Mouse (Mus musculus) forebrain, embryonic 15.5 days (tissue): ENCODE measurements around the gene Sbk1. TPM values are rescaled to one million over a fixed set of nuclear protein-coding genes. Genes with fewer than 3 reads are reported as not detected.

Experiments used
- ATAC-seq: fragments of 200-750 bp; cut with Nextera tagmentation; replicated peaks from 2 replicates; pipeline ENCODE4 v1.8.0; 2017; ENCODE audit warnings: mild to moderate bottlenecking, moderate TSS enrichment, moderate library complexity
- H3K27ac ChIP-seq: fragments of 300-500 bp; sonication (generic); replicated peaks from 2 replicates; pipeline ENCODE4 v1.5.1; 2015; ENCODE audit warnings: mild to moderate bottlenecking, inconsistent platforms
- H3K27me3 ChIP-seq: fragments of 300-500 bp; sonication (generic); 2 replicates; pipeline ENCODE4 v1.6.1; 2015; ENCODE audit warnings: inconsistent platforms
- H3K36me3 ChIP-seq: fragments of 300-500 bp; sonication (generic); 2 replicates; pipeline ENCODE4 v1.6.1; 2015; ENCODE audit warnings: mild to moderate bottlenecking, inconsistent platforms
- H3K4me1 ChIP-seq: fragments of 300-500 bp; sonication (generic); 2 replicates; pipeline ENCODE4 v1.6.1; 2015; ENCODE audit warnings: inconsistent platforms
- H3K4me2 ChIP-seq: fragments of 300-500 bp; sonication (generic); replicated peaks from 2 replicates; pipeline ENCODE4 v1.6.1; 2015; ENCODE audit warnings: mild to moderate bottlenecking, inconsistent platforms
- H3K4me3 ChIP-seq: fragments of 300-500 bp; sonication (generic); 2 replicates; pipeline ENCODE4 v1.5.1; 2015; ENCODE audit warnings: mild to moderate bottlenecking, inconsistent platforms
- H3K9ac ChIP-seq: fragments of 300-500 bp; sonication (generic); replicated peaks from 2 replicates; pipeline ENCODE4 v1.6.1; 2015; ENCODE audit warnings: mild to moderate bottlenecking, inconsistent platforms
- H3K9me3 ChIP-seq: fragments of 300-500 bp; sonication (generic); 2 replicates; pipeline ENCODE4 v1.6.1; 2016; ENCODE audit warnings: inconsistent platforms
- WGBS: fragments of 180-500 bp; shearing (Covaris S2); methylation state at CpG from one replicate; pipeline ENCODE4 v1.1.7; 2015; ENCODE audit warnings: mixed read lengths; 5-methylcytosine and 5-hydroxymethylcytosine counted together
- polyA plus RNA-seq: library from polyadenylated mRNA; unstranded; fragments of >200 nt; fragmentation: Nextera tagmentation; extraction: Ambion mirVana; gene quantifications from 2 replicates; pipeline ENCODE4 v1.2.1, GENCODE M21; 2015

The Sbk1 gene
- polyA plus RNA-seq, 1 experiment from 2014 or later = 336 TPM

DNA sequence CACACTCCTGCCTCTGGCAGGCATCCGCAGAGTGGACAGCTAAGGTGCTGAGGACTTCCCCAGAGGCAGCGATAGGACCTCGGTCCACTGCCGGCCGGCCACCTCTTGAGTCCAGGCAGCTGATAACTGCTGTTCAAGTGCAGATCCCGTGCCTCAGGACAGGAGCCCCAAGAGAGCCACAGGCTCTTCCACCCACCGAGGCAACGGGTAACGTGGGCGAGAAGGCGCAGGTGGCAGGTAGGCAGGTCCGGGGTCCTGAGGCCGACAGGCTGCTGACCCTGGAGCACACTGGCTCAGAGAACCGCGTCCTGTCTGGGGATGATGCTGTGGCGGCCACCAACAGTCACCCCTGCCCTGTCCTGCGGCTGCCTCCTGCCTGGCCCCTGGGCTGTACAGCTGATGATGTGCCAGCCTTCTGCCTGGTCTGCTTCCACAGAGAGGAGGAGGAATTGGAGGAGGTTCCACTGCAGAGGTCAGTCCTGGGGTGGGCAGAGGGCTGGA lies 23.7 kb upstream of the Sbk1 start:
- Histone ChIP-seq H3K9ac (0 out of 2 replicates have a peak overlapping the region, but pooled peaks have one; percentile 19), H3K4me1 (peaks cover 6% of the 10 kb centered on the region), H3K4me2 (0 out of 2 replicates have a peak overlapping the region, but pooled peaks have one; percentile 5), H3K36me3 (no peaks in the 10 kb centered on the region), H3K27ac (no peak overlapping the region), H3K27me3 (no peaks in the 10 kb centered on the region), H3K9me3 (no peaks in the 10 kb centered on the region), H3K4me3 (no peak overlapping the region)
- WGBS = 40% methylated on average over 17 of the region's 17 CpGs
- no peak for ATAC-seq

DNA sequence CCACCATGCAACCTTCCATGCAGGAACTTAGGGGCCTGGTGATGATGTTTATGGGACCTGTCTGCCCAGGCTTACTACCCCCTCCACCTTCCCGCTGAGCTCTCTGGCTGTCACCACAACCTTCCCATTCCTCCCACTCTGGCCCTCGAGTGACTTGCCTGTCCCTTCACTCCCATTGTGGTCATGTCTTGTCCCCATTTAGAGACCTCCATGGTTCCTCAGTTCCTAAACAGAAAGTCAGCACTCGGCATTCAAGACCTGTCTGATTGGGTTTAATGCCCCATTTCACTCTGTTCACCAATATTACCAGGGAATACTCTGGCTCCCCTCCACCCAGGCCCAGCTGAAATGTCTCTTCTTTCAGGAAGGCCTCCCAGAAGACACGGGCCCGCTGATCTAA lies 23.3 kb upstream of the Sbk1 start:
- Histone ChIP-seq H3K36me3 (no peaks in the 10 kb centered on the region), H3K9me3 (no peaks in the 10 kb centered on the region), H3K27me3 (no peaks in the 10 kb centered on the region), H3K4me1 (peaks cover 6% of the 10 kb centered on the region), H3K4me3 (no peak overlapping the region), H3K27ac (no peak overlapping the region), H3K9ac (no peak overlapping the region), H3K4me2 (no peak overlapping the region)
- ATAC-seq = no peak
- WGBS = 76% methylated on average over 5 of the region's 5 CpGs

DNA sequence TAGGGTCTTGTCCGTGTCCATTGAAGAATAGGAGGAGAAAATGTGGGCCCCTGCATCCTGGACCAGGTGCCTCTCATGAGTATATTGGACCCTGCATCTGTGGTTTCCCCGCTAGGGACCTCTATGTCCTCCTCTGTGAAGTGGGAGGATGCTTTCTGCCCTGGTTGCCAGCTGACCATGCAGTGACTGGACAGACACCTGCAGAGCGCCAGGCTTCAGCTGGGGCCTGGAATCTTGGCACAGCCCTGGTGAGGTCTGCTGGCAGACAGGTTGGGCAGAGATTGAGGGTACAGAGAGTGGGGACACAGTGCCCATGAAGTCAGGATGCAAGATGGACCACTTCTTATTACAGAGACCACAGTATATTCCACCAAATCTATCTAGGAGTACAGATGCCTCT lies 22.4 kb upstream of the Sbk1 start:
- H3K27ac ChIP-seq = no peak overlapping the region
- no peak overlapping the region for H3K4me2 ChIP-seq
- no peaks in the 10 kb centered on the region for H3K9me3 ChIP-seq
- no peak overlapping the region for H3K4me3 ChIP-seq
- no peaks in the 10 kb centered on the region for H3K36me3 ChIP-seq
- peaks cover 6% of the 10 kb centered on the region for H3K4me1 ChIP-seq
- WGBS = 92% methylated on average over 3 of the region's 3 CpGs
- H3K27me3 ChIP-seq = no peaks in the 10 kb centered on the region
- no peak overlapping the region for H3K9ac ChIP-seq
- no peak for ATAC-seq

DNA sequence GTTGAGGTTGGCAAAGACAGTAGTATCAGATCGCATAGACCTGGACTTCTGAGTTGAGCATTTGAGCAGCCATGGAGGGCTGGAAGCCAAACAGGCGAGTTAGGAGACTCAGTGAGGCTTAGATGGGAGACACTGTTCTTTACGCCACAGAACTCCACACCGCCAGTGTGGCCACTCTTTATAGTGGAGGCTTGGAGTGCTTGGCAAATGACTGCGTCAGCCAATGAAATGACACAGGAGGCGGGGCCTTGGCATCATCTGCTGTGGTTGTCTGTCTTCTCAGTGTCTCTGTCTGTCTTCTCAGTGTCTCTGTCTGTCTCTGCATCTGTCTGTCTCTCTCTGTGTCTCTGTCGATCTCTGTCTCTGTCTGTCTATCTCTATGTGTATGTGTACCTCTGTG lies 21.9 kb upstream of the Sbk1 start:
- no peaks in the 10 kb centered on the region for H3K9me3 ChIP-seq
- H3K4me3 ChIP-seq = no peak overlapping the region
- H3K9ac ChIP-seq = no peak overlapping the region
- WGBS = 79% methylated on average over 7 of the region's 7 CpGs
- H3K4me2 ChIP-seq = no peak overlapping the region
- no peak for ATAC-seq
- H3K36me3 ChIP-seq = no peaks in the 10 kb centered on the region
- H3K27ac ChIP-seq = no peak overlapping the region
- peaks cover 6% of the 10 kb centered on the region for H3K4me1 ChIP-seq
- no peaks in the 10 kb centered on the region for H3K27me3 ChIP-seq

DNA sequence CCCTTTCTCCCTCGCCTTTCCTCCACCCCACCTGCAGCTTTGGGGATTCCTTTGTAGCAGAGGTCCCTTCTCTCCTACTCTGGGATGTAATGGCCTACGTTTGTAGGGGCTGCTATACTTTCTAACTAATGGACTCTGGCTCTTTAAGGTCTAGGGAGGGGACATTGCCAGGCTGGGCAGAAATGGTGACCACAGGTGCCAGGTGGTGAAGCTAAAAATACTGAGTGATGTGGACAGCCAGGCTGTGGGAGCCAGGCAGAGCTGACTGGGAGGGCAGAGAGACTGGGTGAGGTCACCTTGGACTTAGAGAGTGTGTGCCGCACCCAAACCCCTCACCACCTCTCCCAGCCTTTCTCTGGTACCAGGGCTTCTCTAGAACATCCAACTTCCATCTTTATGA lies 20.7 kb upstream of the Sbk1 start:
- 59% methylated on average over 3 of the region's 3 CpGs for WGBS
- ATAC-seq = no peak
- Histone ChIP-seq H3K9me3 (no peaks in the 10 kb centered on the region), H3K27me3 (no peaks in the 10 kb centered on the region), H3K4me1 (peaks cover 6% of the 10 kb centered on the region), H3K9ac (no peak overlapping the region), H3K36me3 (no peaks in the 10 kb centered on the region), H3K4me3 (no peak overlapping the region), H3K27ac (no peak overlapping the region), H3K4me2 (no peak overlapping the region)

DNA sequence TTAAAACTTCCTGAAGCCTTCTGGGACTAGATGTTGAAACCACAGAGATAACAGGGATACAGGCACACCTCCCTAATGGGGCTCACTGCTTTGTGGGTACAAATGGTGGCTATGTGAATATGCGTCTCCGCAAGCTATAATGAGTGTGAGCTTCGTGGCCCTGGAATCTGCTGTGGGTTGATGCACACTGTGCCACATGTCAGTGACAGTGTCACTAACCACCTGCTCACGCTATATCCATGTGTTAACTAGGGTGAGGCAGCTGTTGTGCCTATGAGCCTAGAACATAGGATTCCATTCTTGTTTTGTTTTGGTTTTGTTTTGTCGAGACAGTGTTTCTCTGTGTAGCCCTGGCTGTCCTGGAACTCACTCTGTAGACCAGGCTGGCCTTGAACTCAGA lies 20.2 kb upstream of the Sbk1 start:
- WGBS = 92% methylated on average over 5 of the region's 5 CpGs
- Histone ChIP-seq H3K27me3 (no peaks in the 10 kb centered on the region), H3K9ac (no peak overlapping the region), H3K4me2 (no peak overlapping the region), H3K4me3 (no peak overlapping the region), H3K9me3 (no peaks in the 10 kb centered on the region), H3K36me3 (no peaks in the 10 kb centered on the region), H3K27ac (no peak overlapping the region), H3K4me1 (peaks cover 6% of the 10 kb centered on the region)
- no peak for ATAC-seq

DNA sequence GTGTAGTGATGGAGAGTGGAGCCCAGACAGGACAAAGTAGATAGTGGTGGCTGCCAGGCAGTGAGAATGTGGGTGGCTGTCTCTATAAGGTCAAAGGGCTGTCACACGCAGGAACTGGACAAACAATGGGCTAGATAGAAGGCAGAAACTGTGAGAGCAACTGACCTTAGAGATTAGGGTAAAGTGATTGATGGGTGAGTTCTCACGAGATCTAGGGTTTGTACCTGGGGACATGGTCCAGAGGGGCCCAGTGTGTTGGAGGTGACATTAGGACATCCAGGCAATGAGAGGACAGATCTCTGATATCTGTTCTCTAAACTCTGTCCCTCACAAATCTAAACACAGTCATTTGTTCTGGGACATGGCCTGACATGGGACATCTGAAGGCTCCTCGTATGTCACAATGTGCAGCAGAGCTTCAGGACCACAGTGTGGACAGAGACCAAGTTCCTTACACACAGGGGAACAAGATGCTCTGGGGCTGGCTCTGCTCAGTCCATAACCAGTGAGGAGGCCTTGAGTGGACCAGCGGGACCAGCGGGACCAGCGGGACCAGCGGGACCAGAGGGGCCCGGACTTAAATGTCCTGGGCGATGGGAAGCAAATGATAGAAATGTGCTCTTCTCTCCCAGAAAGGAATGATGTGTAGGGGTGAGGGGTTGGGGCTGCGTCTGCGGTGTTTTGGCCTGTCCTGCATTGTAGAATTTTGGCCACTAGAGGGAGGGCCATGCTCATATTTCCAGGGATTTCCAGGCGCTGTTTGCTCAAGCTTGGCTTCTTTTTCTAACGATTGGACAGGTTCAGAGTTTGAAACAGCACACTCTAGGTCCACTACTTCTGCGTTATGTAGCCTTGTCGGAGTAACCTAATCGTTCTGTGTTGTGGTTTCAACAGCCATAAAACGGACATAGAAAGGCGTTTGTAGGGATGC lies 11.9 kb upstream of the Sbk1 start:
- WGBS = 12% methylated on average over 18 of the region's 18 CpGs
- Histone ChIP-seq H3K9ac (no peak overlapping the region), H3K4me3 (no peak overlapping the region), H3K9me3 (no peaks in the 10 kb centered on the region), H3K4me2 (no peak overlapping the region), H3K36me3 (no peaks in the 10 kb centered on the region), H3K4me1 (peaks cover 18% of the 10 kb centered on the region), H3K27ac (no peak overlapping the region), H3K27me3 (peaks cover 11% of the 10 kb centered on the region; the same call in 1 of the 2 replicates)
- peak; percentile 51; the same call in 1 of the 2 replicates for ATAC-seq

DNA sequence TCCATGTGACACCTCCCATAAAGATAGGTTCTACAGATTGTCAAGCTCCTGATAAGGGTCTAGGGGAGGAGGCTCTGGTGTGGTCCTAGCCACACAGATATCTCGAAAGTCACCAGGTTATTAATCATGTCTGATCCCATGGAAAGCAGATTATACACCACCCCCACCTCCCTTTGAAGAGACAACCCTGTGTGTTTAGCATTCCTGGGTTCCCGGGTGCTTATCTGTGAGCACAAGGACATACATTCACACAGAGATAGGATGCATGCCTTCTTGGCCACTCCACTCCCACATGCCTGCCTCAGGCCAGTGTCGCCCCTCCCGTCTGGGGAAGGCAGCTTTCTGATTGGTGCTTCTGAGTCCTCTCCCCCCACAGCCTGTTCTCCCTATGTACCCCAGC lies 10.6 kb upstream of the Sbk1 start:
- no peak for ATAC-seq
- no peaks in the 10 kb centered on the region for H3K36me3 ChIP-seq
- peaks cover 31% of the 10 kb centered on the region for H3K4me1 ChIP-seq
- no peaks in the 10 kb centered on the region for H3K9me3 ChIP-seq
- peaks cover 11% of the 10 kb centered on the region; the same call in 1 of the 2 replicates for H3K27me3 ChIP-seq
- no peak overlapping the region for H3K27ac ChIP-seq
- no peak overlapping the region for H3K4me3 ChIP-seq
- H3K4me2 ChIP-seq = no peak overlapping the region
- no peak overlapping the region for H3K9ac ChIP-seq
- 85% methylated on average over 4 of the region's 4 CpGs for WGBS

DNA sequence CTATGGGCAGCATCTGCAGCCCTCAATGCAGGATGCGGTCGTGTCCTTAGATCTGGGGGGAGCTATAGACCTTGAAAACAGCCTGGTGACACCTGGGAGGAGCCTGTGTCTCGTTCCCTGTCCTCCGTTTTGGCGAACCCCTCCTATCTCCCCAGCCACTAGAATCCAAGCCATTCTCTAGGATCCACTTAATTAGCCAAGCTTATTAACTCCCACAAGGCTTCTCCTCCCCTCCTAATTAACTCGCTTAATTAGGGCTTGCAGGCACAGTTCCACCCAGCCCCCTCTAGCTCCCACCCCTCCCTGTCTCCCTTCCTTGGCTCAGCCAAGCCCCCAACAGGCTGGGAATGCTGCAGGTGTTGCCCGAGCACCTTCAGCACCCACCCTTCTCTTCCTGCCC lies 8.5 kb upstream of the Sbk1 start:
- no peak overlapping the region for H3K4me2 ChIP-seq
- ATAC-seq = peak; percentile 56
- WGBS = 2% methylated on average over 7 of the region's 7 CpGs

DNA sequence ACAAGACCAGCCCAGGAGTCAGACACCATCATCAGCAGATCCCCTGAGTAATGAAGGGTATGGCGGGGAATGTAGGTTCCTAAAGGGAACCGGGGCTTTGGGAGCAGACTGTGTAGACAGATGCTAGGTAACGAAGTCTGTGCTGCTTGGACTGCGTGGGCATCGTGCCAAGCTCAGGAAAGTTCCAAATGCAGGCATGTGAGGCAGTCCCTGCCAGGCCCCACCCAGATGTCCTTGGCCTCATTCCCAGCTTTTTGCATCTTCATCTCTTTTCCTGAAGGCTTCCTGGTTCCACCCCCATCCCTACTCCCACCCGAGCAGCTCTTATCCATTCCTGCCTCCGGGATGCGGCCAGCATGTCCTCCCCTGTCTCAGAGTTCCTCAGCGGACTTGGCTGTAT lies 6.5 kb upstream of the Sbk1 start:
- Histone ChIP-seq H3K27ac (peak overlapping the region; percentile 73), H3K4me3 (no peak overlapping the region), H3K9ac (no peak overlapping the region), H3K36me3 (no peaks in the 10 kb centered on the region), H3K9me3 (no peaks in the 10 kb centered on the region), H3K4me1 (peaks cover 40% of the 10 kb centered on the region), H3K27me3 (0 out of 2 replicates have a peak, but pooled peaks cover 7% of the 10 kb centered on the region), H3K4me2 (no peak overlapping the region)
- ATAC-seq = peak; percentile 89
- WGBS = 22% methylated on average over 9 of the region's 9 CpGs

More for the DNA sequence above, 8.5 kb upstream of the Sbk1 start:
- H3K9ac ChIP-seq = no peak overlapping the region
- no peaks in the 10 kb centered on the region for H3K9me3 ChIP-seq
- peaks cover 11% of the 10 kb centered on the region; the same call in 1 of the 2 replicates for H3K27me3 ChIP-seq
- H3K4me1 ChIP-seq = peaks cover 39% of the 10 kb centered on the region
- H3K27ac ChIP-seq = peak overlapping the region; percentile 60
- no peak overlapping the region for H3K4me3 ChIP-seq
- H3K36me3 ChIP-seq = no peaks in the 10 kb centered on the region

DNA sequence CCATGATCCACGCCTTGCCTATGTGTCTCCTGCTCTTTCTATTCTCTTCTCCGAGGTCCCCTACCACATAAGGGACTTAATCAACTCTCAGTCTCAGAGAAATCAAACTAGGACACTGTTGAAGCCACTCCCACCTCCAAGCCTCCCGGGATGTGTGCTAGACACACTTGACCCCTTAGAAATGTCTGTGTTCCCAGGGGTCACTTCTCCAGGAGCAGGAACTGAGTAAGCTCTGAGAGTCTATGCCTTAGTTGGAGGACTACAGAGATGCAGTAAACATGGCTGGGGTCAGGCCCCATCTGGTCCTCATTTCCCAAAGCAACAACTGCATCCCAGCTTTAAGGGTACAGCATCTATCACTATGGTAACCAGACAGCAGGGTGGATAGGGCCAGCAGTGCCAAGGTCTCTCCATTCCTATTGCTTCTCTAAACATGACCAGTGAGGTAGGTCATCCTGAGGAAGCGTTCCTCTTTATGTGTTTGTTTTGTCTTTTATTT lies 6.0 kb upstream of the Sbk1 start:
- Histone ChIP-seq H3K9ac (no peak overlapping the region), H3K4me2 (no peak overlapping the region), H3K27me3 (0 out of 2 replicates have a peak, but pooled peaks cover 4% of the 10 kb centered on the region), H3K36me3 (no peaks in the 10 kb centered on the region), H3K4me3 (no peak overlapping the region), H3K4me1 (peaks cover 44% of the 10 kb centered on the region), H3K27ac (peak overlapping the region; percentile 73), H3K9me3 (no peaks in the 10 kb centered on the region)
- WGBS = 57% methylated on average over 4 of the region's 4 CpGs
- no peak for ATAC-seq

DNA sequence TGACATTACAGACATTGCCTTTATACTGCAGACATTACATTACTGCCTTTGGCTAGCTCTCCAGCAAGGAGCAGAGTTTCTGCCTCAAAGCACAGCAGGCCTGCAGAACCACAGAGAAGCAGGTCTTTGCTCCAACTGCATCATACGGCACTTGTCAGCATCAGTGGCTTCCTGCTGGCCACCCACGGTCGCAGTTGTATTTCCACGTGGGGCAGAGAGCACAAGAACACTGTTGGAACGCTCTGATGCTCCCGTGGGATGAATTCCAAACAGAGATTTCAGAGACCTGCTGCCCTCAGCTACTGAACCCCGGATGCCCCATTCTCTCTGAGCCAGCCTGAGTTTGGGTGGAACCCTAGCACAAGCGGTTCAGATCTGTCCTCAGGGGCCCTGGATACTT lies 4.8 kb upstream of the Sbk1 start:
- no peaks in the 10 kb centered on the region for H3K27me3 ChIP-seq
- no peak overlapping the region for H3K27ac ChIP-seq
- H3K4me2 ChIP-seq = no peak overlapping the region
- H3K4me3 ChIP-seq = no peak overlapping the region
- H3K36me3 ChIP-seq = no peaks in the 10 kb centered on the region
- peaks cover 49% of the 10 kb centered on the region for H3K4me1 ChIP-seq
- H3K9me3 ChIP-seq = no peaks in the 10 kb centered on the region
- ATAC-seq = no peak
- no peak overlapping the region for H3K9ac ChIP-seq
- 61% methylated on average over 8 of the region's 8 CpGs for WGBS
